Mouse (Mus musculus): ENCODE measurements at regions not wholly inside any gene's neighbourhood (a gene's known extent, or its start where the extent isn't known, plus 50 kb on each side); places are given as distances from the start of the nearest gene placed in this dataset.

DNA sequence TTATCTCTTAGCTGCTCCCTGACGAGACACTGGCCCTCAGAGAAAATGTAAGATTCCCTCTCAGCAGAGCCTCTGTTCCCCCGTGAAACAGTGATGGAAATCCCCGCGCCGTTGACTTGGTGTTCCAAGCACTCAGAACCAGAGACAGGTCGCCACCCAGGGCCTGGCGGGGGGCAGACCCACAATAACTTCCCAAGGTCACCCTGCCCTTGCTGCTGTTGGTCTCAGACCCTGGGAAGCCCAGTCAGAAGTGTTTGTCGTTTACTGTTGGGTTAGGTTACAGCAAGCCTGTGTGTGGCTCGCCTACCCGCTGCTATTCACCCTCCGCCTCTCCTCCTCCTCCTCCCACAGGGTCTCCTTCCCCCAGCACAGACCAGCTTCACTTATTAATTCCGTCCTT lies 154.2 kb upstream of the Eomes start:
- TF ChIP-seq CTCF (IDR thresholded peaks at IDR 0.05; ENCODE audit: borderline replicate concordance, extremely low read depth, insufficient read depth, insufficient read length) (no peak), POLR2A (IDR thresholded peaks at IDR 0.05; ENCODE audit: borderline replicate concordance, extremely low read depth, insufficient read depth, insufficient read length, poor library complexity, severe bottlenecking) (no peak)
